Comparison of ENCODE assay signal across 7 mouse cellular contexts in genomic region chr12:10390671-10391441, GRCm38 (mm10). TPM values are rescaled to one million over a fixed set of nuclear protein-coding genes. Genes with fewer than 3 reads are reported as not detected.
DNase-seq lines count a peak whose midpoint lies in the region; ATAC-seq lines count a peak whose summit lies in the region.

Gene Rdh14, plus strand, starts transcription at chr12:10390772.

- H3K4me2 ChIP-seq in embryonic facial prominence, embryonic 11.5 days (ENCODE audit: low read depth, low read length): peak within 1 kb of the TSS; percentile 65
- H3K4me2 ChIP-seq in midbrain, embryonic 13.5 days (replicated peaks): peak within 1 kb of the TSS; percentile 72

- ATAC-seq in embryonic facial prominence, embryonic 11.5 days (replicated peaks; ENCODE audit: insufficient number of reproducible peaks, low FRiP score, low TSS enrichment, low read depth): peak; percentile 98
- ATAC-seq in granulocyte monocyte progenitor cell, adult 5-6 weeks (replicated peaks; ENCODE audit: poor library complexity, severe bottlenecking): peak; percentile 98
- ATAC-seq in midbrain, embryonic 13.5 days: peak; percentile 99

- peak within 1 kb of the TSS; percentile 84 for H3K27ac ChIP-seq in embryonic facial prominence, embryonic 11.5 days (replicated peaks; ENCODE audit: low read depth, low read length)
- peak within 1 kb of the TSS; percentile 98 for H3K27ac ChIP-seq in limb, embryonic 10.5 days
- H3K27ac ChIP-seq in midbrain, embryonic 13.5 days: peak within 1 kb of the TSS; percentile 93

- H3K36me3 ChIP-seq in embryonic facial prominence, embryonic 11.5 days (replicated peaks; ENCODE audit: control insufficient read depth, insufficient read depth, low read depth, low read length): no peaks in the 10 kb centered on the region
- peaks cover 8% of the 10 kb centered on the region for H3K36me3 ChIP-seq in limb, embryonic 10.5 days
- peaks cover 8% of the 10 kb centered on the region; the same call in 1 of the 2 replicates for H3K36me3 ChIP-seq in midbrain, embryonic 13.5 days

- peak within 1 kb of the TSS; percentile 97 for H3K9ac ChIP-seq in embryonic facial prominence, embryonic 11.5 days (replicated peaks; ENCODE audit: low read length)
- H3K9ac ChIP-seq in midbrain, embryonic 13.5 days (replicated peaks): peak within 1 kb of the TSS; percentile 96

- WGBS in embryonic facial prominence, embryonic 11.5 days: under 1% methylated on average over 53 of the region's 53 CpGs
- under 1% methylated on average over 53 of the region's 53 CpGs for WGBS in limb, embryonic 10.5 days
- under 1% methylated on average over 51 of the region's 53 CpGs for WGBS in midbrain, embryonic 13.5 days

- peak; percentile 97 for DNase-seq in adrenal gland, postnatal 14 days
- peak; percentile 96 for DNase-seq in embryonic facial prominence, embryonic 11.5 days (ENCODE audit: low spot score)
- DNase-seq in kidney, adult 11 months: peak; percentile 98
- DNase-seq in limb, embryonic 10.5 days (ENCODE audit: low spot score): peak; percentile 92
- peak; percentile 83 for DNase-seq in spleen, adult 12 weeks (ENCODE audit: low spot score)

- H3K27me3 ChIP-seq in embryonic facial prominence, embryonic 11.5 days (ENCODE audit: control insufficient read depth, insufficient read depth, low read length): no peaks in the 10 kb centered on the region
- no peaks in the 10 kb centered on the region for H3K27me3 ChIP-seq in limb, embryonic 10.5 days (ENCODE audit: low read depth, poor library complexity, severe bottlenecking)
- H3K27me3 ChIP-seq in midbrain, embryonic 13.5 days: no peaks in the 10 kb centered on the region

- no peaks in the 10 kb centered on the region for H3K9me3 ChIP-seq in embryonic facial prominence, embryonic 11.5 days (replicated peaks; ENCODE audit: control insufficient read depth, low read length)
- no peaks in the 10 kb centered on the region for H3K9me3 ChIP-seq in limb, embryonic 10.5 days (replicated peaks)
- H3K9me3 ChIP-seq in midbrain, embryonic 13.5 days: no peaks in the 10 kb centered on the region

- H3K4me3 ChIP-seq in embryonic facial prominence, embryonic 11.5 days (ENCODE audit: low read depth, low read length): peak within 1 kb of the TSS; percentile 77
- H3K4me3 ChIP-seq in limb, embryonic 10.5 days: peak within 1 kb of the TSS; percentile 78
- H3K4me3 ChIP-seq in midbrain, embryonic 13.5 days (replicated peaks): peak within 1 kb of the TSS; percentile 86

- no peaks in the 10 kb centered on the region for H3K4me1 ChIP-seq in embryonic facial prominence, embryonic 11.5 days (ENCODE audit: control insufficient read depth, insufficient read depth, low read length)
- peaks cover 8% of the 10 kb centered on the region for H3K4me1 ChIP-seq in limb, embryonic 10.5 days
- H3K4me1 ChIP-seq in midbrain, embryonic 13.5 days (replicated peaks): peaks cover 10% of the 10 kb centered on the region

RNA-seq across cellular contexts. Expression of gene Rdh14, which starts in this region (rescaled TPM):
- total RNA-seq in adrenal gland, postnatal 14 days (2021): 30.2 and 32.4 TPM in 2 replicates
- polyA plus RNA-seq in embryonic facial prominence, embryonic 11.5 days (2014; fragmentation: Nextera tagmentation; extraction: Ambion mirVana): 32.8 and 33.4 TPM in 2 replicates
- 17.5 and 24.5 TPM in 2 replicates for total RNA-seq in granulocyte monocyte progenitor cell, adult 5-6 weeks (2014; fragmentation: Nextera tagmentation)
- 11.7 and 12.5 TPM in 2 replicates for total RNA-seq in granulocyte monocyte progenitor cell, adult 5-6 weeks (2017)
- polyA plus RNA-seq in limb, embryonic 10.5 days (2016; fragmentation: Nextera tagmentation; extraction: Ambion mirVana): 18.6 and 24.5 TPM in 2 replicates
- polyA plus RNA-seq in midbrain, embryonic 13.5 days (2015; fragmentation: Nextera tagmentation; extraction: Ambion mirVana): 32.0 and 34.9 TPM in 2 replicates

Comparison
In these comparisons a context has a peak if more than half of its experiments do, and no peak if none do; other contexts are left out.
1. Peak in every context shown above with its lines: DNase-seq, ATAC-seq, H3K4me3 ChIP-seq and H3K27ac ChIP-seq.